Mouse (Mus musculus) lung, postnatal 0 days (tissue): ENCODE results near the gene Chn2.

Experiments
- CTCF ChIP-seq: IDR thresholded peaks from 2 replicates; pipeline ENCODE4 v1.5.1; 2016; ENCODE audit warnings: antibody characterized with exemption, mild to moderate bottlenecking
- EP300 ChIP-seq: IDR thresholded peaks from 2 replicates; pipeline ENCODE4 v1.6.1; 2016; ENCODE audit warnings: antibody characterized with exemption, mild to moderate bottlenecking, control low read depth

GRCm38 (mm10) chr6:54242286-54242685, 202.9 kb downstream of the Chn2 start:
- TF ChIP-seq CTCF (peak; percentile 12), EP300 (no peak)
